In genomic region chr5:88835053-88835452, GRCm38 (mm10) we compare ENCODE assay signal across 21 mouse cellular contexts. TPM values are rescaled to one million over a fixed set of nuclear protein-coding genes. Genes with fewer than 3 reads are reported as not detected.
DNase-seq lines count a peak whose midpoint lies in the region; TF ChIP-seq lines count a peak whose summit lies in the region.
"Had no signal": no experiment of that assay in that cellular context is flagged by ENCODE, and none has a peak within 500 bp of the region (broad histone marks: within the 10 kb centered on the region; RNA-seq: fewer than 3 reads in every experiment).

No protein-coding gene starts in this region.

- H3K27ac ChIP-seq in kidney, adult 2 months (ENCODE audit: insufficient read depth, low read depth, low read length) = no peak overlapping the region
- H3K27ac ChIP-seq in liver, adult 2 months (replicated peaks; ENCODE audit: insufficient read depth, low read depth, low read length) = no peak overlapping the region
- peak overlapping the region; percentile 96 for H3K27ac ChIP-seq in small intestine, adult 2 months (ENCODE audit: insufficient read depth, low read depth, low read length)
- H3K27ac ChIP-seq: embryonic facial prominence, embryonic 15.5 days; forebrain, embryonic 15.5 days; heart, embryonic 10.5 days had no signal

- no peaks in the 10 kb centered on the region for H3K27me3 ChIP-seq in kidney, adult 2 months (replicated peaks; ENCODE audit: control insufficient read depth, insufficient read depth, low read length)
- H3K27me3 ChIP-seq in liver, adult 2 months (ENCODE audit: control insufficient read depth, insufficient read depth, low read length) = no peaks in the 10 kb centered on the region
- no peaks in the 10 kb centered on the region for H3K27me3 ChIP-seq in small intestine, adult 2 months (ENCODE audit: control insufficient read depth, insufficient read depth, low read length)
- H3K27me3 ChIP-seq: embryonic facial prominence, embryonic 15.5 days; forebrain, embryonic 15.5 days had no signal

- TF ChIP-seq POLR2A in kidney, adult 2 months (IDR thresholded peaks at IDR 0.05; ENCODE audit: low read depth, low read length) = no peak
- TF ChIP-seq POLR2A in liver, adult 2 months (IDR thresholded peaks at IDR 0.05; ENCODE audit: extremely low read depth, insufficient read depth, low read length) = no peak
- no peak for TF ChIP-seq POLR2A in small intestine, adult 2 months (IDR thresholded peaks at IDR 0.05; ENCODE audit: low read depth, low read length)

- H3K9ac ChIP-seq in liver, adult 2 months (ENCODE audit: low read depth, low read length) = no peak overlapping the region
- H3K9ac ChIP-seq: embryonic facial prominence, embryonic 15.5 days; forebrain, embryonic 15.5 days had no signal

- H3K79me2 ChIP-seq in liver, adult 2 months (ENCODE audit: control insufficient read depth, insufficient read depth, low read length) = no peaks in the 10 kb centered on the region

- DNase-seq in kidney, adult 2 months = peak; percentile 66
- DNase-seq in kidney, adult 18-20 months = no peak
- peak; percentile 84 for DNase-seq in liver, adult 2 months (ENCODE audit: extremely low read depth, low read depth, low spot score)
- no peak for DNase-seq in liver
- no peak for DNase-seq in layer of hippocampus, postnatal 14 days (ENCODE audit: low spot score in 2 of 2)
- no peak for DNase-seq in left cerebral cortex, postnatal 36 days (ENCODE audit: low spot score in 2 of 2)
- DNase-seq: adrenal gland, postnatal 10 days; cerebellum, adult 11 months; cerebellum, adult 8-10 months; cerebellum, postnatal 14 days; embryo, embryonic 11 days; gastrocnemius, postnatal 36 days; heart, adult 11 months; heart, postnatal 10 days; heart, postnatal 4 days had no signal

- no peaks in the 10 kb centered on the region for H3K4me1 ChIP-seq in kidney, adult 2 months (ENCODE audit: control insufficient read depth, insufficient read depth, low read length)
- H3K4me1 ChIP-seq in liver, adult 2 months (ENCODE audit: control insufficient read depth, insufficient read depth, low read length) = peaks cover 5% of the 10 kb centered on the region
- peaks cover 16% of the 10 kb centered on the region; the same call in 1 of the 2 replicates for H3K4me1 ChIP-seq in small intestine, adult 2 months (ENCODE audit: control insufficient read depth, insufficient read depth, insufficient read length, low read length)
- H3K4me1 ChIP-seq: embryonic facial prominence, embryonic 15.5 days had no signal

- no peak overlapping the region for H3K4me3 ChIP-seq in kidney, adult 2 months (ENCODE audit: insufficient read depth, low read depth, low read length)
- H3K4me3 ChIP-seq in liver, adult 2 months (ENCODE audit: insufficient read depth, low read depth, low read length) = no peak overlapping the region
- H3K4me3 ChIP-seq in small intestine, adult 2 months (ENCODE audit: low read depth, low read length) = no peak overlapping the region
- H3K4me3 ChIP-seq: embryonic facial prominence, embryonic 15.5 days; forebrain, embryonic 15.5 days; heart, embryonic 10.5 days had no signal

- TF ChIP-seq CTCF in kidney, adult 2 months (conservative IDR thresholded peaks at IDR 0.05; ENCODE audit: insufficient read depth, insufficient read length, low read depth, low read length) = no peak
- TF ChIP-seq CTCF in liver, adult 2 months (IDR thresholded peaks at IDR 0.05; ENCODE audit: low read depth, low read length) = no peak
- no peak for TF ChIP-seq CTCF in small intestine, adult 2 months (IDR thresholded peaks at IDR 0.05; ENCODE audit: extremely low read depth, insufficient read length, insufficient replicate concordance, low read depth, low read length)

- WGBS in kidney, adult 2 months = 63% methylated on average over 7 of the region's 7 CpGs
- WGBS in liver, adult 2 months = 41% methylated on average over 7 of the region's 7 CpGs
- WGBS in small intestine, adult 2 months = 36% methylated on average over 7 of the region's 7 CpGs

- H3K36me3 ChIP-seq in kidney, adult 2 months (ENCODE audit: control insufficient read depth, insufficient read depth, low read length) = no peaks in the 10 kb centered on the region
- no peaks in the 10 kb centered on the region for H3K36me3 ChIP-seq in liver, adult 2 months (ENCODE audit: control insufficient read depth, insufficient read depth, low read length)
- no peaks in the 10 kb centered on the region for H3K36me3 ChIP-seq in small intestine, adult 2 months (ENCODE audit: control insufficient read depth, insufficient read depth, low read length)
- H3K36me3 ChIP-seq: embryonic facial prominence, embryonic 15.5 days; forebrain, embryonic 15.5 days; heart, embryonic 10.5 days had no signal

- intact Hi-C loops in left cerebral cortex, postnatal 36 days (cut with DNase I) = no loop called here

RNA-seq across cellular contexts. Expression of gene Slc4a4, which starts 51.6 kb away (rescaled TPM):
- polyA plus RNA-seq in kidney, adult 2 months (2012; rRNA removed) = 169 and 195 TPM in 2 replicates
- 30.2 and 33.4 TPM in 2 replicates for total RNA-seq in liver, adult 2 months (2014; rRNA removed)
- polyA plus RNA-seq in liver, adult 2 months (2012; rRNA removed) = 12.0 and 15.9 TPM in 2 replicates
- polyA plus RNA-seq in small intestine, adult 2 months (2012; rRNA removed) = 11.0 and 15.3 TPM in 2 replicates
- total RNA-seq in layer of hippocampus, postnatal 14 days (2021) = 100 to 1,000 TPM; 154 to 169 TPM
- 100 to 1,000 TPM; 100 to 126 TPM for total RNA-seq in left cerebral cortex, postnatal 36 days (2021)
- total RNA-seq: common myeloid progenitor, adult 5-6 weeks; MEL had no signal

Comparison
In these comparisons a context has a peak if more than half of its experiments do, and no peak if none do; other contexts are left out.
1. DNase-seq: peak in kidney, adult 2 months (single experiment) and liver, adult 2 months (single experiment); none in kidney, adult 18-20 months (single experiment), liver (single experiment), layer of hippocampus, postnatal 14 days (0 of 2) and left cerebral cortex, postnatal 36 days (0 of 2).